Mouse (Mus musculus) MEL-GATA-1-ER (cell line): ENCODE measurements around the gene Spata1.
"Not testable (repeated sequence)": the region's sequence is repeated elsewhere in the genome, so short reads cannot be mapped to it uniquely, and the experiment has no call there.

Source experiments
- DNase-seq: peaks from one replicate; pipeline ENCODE4 v3.0.0-alpha.2; 2012; ENCODE audit warnings: low read depth; ENCODE audit errors: extremely low read depth

The Spata1 gene

GRCm38 (mm10) chr3:146451375-146451774 is 48.2 kb downstream of the Spata1 start:
- DNase-seq: peak; percentile 6

GRCm38 (mm10) chr3:146450371-146450841 is 49.1 kb downstream of the Spata1 start:
- peak; percentile 85 for DNase-seq

- DNase-seq: no peak
Measured at GRCm38 (mm10) chr3:146449745-146450250, 49.8 kb downstream of the Spata1 start, which contains the start of gene Ctbs. Gene Ctbs, plus strand, starts transcription at chr3:146449795.

- DNase-seq: no peak
Measured at GRCm38 (mm10) chr3:146448969-146449368, 50.6 kb downstream of the Spata1 start.

- DNase-seq: no peak
Measured at GRCm38 (mm10) chr3:146448372-146448771, 51.2 kb downstream of the Spata1 start.

- no peak for DNase-seq
Measured at GRCm38 (mm10) chr3:146447598-146447997, 52.0 kb downstream of the Spata1 start.

GRCm38 (mm10) chr3:146447156-146447555 is 52.4 kb downstream of the Spata1 start:
- no peak for DNase-seq

- no peak for DNase-seq
Measured at GRCm38 (mm10) chr3:146444880-146445279, 54.7 kb downstream of the Spata1 start.

GRCm38 (mm10) chr3:146443380-146443779 is 56.2 kb downstream of the Spata1 start:
- no peak for DNase-seq

GRCm38 (mm10) chr3:146442936-146443335 is 56.6 kb downstream of the Spata1 start:
- no peak for DNase-seq

- DNase-seq: no peak
Measured at GRCm38 (mm10) chr3:146442484-146442883, 57.1 kb downstream of the Spata1 start.

- no peak for DNase-seq
Measured at GRCm38 (mm10) chr3:146440422-146440821, 59.1 kb downstream of the Spata1 start.

- no peak for DNase-seq
Measured at GRCm38 (mm10) chr3:146440011-146440410, 59.5 kb downstream of the Spata1 start.

- DNase-seq: no peak
Measured at GRCm38 (mm10) chr3:146436114-146436513, 63.4 kb downstream of the Spata1 start.

- DNase-seq: no peak
Measured at GRCm38 (mm10) chr3:146435533-146435932, 64.0 kb downstream of the Spata1 start.

GRCm38 (mm10) chr3:146434686-146435085 is 64.9 kb downstream of the Spata1 start:
- DNase-seq: no peak

- no peak for DNase-seq
Measured at GRCm38 (mm10) chr3:146433681-146434350, 65.7 kb downstream of the Spata1 start.

- DNase-seq: not testable (repeated sequence)
Measured at GRCm38 (mm10) chr3:146433063-146433462, 66.5 kb downstream of the Spata1 start.

GRCm38 (mm10) chr3:146426489-146426888 is 73.1 kb downstream of the Spata1 start:
- no peak for DNase-seq

- DNase-seq: no peak
Measured at GRCm38 (mm10) chr3:146425902-146426301, 73.7 kb downstream of the Spata1 start.

GRCm38 (mm10) chr3:146424306-146424900 is 75.2 kb downstream of the Spata1 start:
- no peak for DNase-seq

- no peak for DNase-seq
Measured at GRCm38 (mm10) chr3:146423710-146424109, 75.8 kb downstream of the Spata1 start.

GRCm38 (mm10) chr3:146421787-146422186 is 77.8 kb downstream of the Spata1 start:
- no peak for DNase-seq
